Mouse (Mus musculus) spleen, postnatal 4 days (tissue): Measurements from ENCODE around the gene Srpk2.
"Not testable (repeated sequence)": the region's sequence is repeated elsewhere in the genome, so short reads cannot be mapped to it uniquely, and the experiment has no call there.

Source experiments
- DNase-seq, 2 experiments: peaks; one replicate each; pipeline ENCODE4 v3.0.0; 2022; ENCODE audit warnings: low spot score in 2 of 2

Gene Srpk2

DNA sequence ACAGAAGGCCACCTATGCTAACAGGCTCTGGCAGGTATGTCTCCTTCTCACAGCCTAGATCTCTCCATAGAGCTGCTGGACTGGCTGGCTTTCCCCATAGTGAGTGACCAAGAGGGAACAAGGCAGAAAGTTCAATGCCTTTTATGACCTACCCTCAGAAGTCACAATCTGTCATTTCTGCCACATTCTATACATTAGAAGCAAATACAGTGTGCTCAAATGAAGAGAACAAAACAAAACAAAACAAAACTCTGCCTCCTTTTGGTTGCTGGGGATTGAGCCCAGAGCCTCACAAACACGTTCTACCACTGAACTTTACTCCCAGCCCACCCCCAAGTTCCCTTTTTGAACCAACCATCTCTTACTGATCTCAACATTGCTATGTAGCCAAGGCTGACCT, at the start of gene Srpk2:
Gene Srpk2 (minus strand): TSS at position 101 of the 400 bp plus-strand sequence.
- no peak for DNase-seq

DNA sequence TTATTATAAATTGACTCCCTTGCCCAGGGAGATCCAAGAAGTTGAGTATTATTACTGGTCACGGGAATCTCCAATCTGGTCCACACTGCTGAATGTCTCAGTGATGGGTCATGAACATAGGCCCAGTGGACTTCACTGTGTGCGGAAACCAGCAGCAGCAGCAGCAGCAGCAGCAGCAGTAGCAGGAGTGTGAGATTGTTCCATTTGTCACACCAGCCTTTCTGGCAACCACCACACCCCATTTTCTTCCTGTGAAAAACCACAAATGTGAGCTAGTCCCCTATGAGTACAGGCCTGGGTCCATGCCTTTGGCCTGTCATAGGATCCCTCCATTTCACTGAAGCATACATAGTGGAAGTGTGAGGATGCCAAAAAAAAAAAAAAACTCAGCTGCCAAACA, 37.5 kb upstream of the Srpk2 start:
- DNase-seq = no peak

DNA sequence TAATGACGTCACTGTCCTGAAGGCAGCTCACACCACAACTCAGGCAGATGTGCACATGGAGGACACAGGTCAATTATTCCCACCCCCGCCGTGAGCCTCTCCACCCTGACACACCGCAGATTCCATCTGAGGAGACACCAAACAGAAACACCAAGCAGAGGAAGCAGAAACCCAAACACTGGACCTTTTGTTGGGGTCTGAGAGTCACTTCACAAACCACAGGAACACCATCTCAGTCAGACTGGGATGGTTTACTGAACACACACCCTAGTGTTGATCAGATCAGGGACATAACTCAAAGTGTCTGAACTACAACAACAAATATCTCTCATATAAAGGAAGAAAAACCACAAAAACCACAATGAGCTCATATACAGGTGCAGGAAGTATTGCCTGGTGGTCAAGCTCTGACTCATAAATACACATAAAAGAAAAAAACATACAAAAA, 34.5 kb upstream of the Srpk2 start:
- DNase-seq = no peak

DNA sequence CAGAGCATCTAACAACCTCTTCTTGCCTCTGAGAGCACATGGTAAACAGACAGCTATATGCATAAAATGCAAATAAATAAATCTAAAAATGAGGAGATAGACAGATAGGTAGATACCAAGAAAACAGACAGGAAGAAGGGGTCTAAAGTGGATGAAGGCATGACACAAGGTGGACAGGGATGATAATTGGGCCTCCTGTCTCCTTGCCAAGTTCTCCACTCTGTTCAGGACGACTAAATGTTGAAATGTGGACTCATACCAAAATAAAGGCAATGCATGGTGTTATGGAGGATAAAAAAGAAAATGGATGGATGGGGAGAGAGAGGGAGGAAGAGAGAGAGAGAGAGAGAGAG, 33.7 kb upstream of the Srpk2 start:
- DNase-seq = no peak

DNA sequence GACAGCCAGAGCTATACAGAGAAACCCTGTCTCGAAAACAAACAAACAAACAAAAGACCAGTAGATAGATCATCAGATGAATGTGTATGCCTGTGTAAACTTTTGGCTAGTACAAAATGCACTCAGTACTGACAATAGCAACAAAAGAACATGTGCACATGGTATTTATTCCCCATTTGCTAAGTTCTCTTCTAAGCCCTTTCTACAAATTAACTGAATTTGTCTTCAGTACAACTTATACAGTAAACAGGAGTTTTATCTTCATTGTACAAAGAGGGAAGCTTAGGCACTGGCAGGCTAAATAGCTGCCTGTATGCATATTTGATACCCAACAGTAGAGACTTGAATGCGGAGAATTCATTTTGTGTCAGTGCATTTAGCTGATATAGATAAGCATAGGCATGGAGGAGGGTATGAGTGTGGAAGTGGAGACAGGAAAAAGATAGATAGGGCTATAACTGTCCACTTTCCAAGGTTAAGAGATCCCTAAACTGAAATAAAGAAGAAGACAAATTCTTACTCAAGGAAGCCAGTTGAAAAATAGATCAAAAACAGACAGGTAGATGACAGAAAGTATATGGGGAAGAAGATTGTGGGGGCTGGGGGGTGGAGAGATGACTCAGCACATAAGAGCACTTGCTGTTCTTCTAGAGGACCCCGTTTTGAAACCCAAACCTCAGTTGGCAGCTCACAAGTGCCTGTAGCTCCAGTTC, 33.2 kb upstream of the Srpk2 start:
- DNase-seq = no peak

DNA sequence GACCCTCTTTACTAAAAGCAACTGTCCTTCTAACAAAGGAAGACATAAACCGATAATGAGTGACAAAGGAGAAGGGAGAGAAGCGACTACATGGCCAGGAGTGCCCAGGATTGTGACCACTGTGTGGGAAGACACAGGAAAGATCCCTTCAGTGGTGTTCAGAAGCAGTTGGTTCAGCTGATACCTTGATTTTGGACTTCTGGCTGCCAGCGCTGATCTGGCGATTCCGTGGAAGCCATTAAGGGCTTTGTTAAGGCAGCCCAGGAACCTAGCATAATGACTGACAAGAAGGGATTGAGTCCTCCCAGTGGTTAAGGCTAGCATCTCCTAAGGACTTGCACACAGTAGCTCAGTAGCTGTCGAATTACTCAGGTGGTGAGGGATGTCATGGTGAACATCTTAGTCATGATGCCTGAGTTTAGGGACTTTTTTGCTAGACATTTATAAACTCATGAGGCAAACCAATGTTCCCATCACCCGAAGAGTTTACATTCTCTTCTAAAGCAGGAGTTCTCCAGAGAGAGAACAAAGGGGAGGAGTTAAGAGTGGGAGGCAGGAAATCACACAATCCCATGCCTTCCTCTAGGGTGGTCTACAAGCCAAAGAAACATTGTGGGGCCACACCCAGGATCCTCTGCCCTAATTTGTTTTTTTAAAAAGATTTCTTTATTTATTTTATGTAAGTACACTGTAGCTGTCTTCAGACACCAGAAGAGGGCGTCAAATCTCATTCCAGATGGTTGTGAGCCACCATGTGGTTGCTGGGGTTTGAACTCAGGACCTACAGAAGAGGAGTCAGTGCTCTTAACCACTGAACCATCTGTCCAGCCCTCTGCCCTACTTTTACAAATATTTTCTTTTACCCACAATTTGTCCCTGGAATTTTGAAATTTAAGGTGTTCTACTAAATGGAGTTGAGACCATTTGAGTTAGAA, 29.3 kb upstream of the Srpk2 start:
- no peak for DNase-seq

DNA sequence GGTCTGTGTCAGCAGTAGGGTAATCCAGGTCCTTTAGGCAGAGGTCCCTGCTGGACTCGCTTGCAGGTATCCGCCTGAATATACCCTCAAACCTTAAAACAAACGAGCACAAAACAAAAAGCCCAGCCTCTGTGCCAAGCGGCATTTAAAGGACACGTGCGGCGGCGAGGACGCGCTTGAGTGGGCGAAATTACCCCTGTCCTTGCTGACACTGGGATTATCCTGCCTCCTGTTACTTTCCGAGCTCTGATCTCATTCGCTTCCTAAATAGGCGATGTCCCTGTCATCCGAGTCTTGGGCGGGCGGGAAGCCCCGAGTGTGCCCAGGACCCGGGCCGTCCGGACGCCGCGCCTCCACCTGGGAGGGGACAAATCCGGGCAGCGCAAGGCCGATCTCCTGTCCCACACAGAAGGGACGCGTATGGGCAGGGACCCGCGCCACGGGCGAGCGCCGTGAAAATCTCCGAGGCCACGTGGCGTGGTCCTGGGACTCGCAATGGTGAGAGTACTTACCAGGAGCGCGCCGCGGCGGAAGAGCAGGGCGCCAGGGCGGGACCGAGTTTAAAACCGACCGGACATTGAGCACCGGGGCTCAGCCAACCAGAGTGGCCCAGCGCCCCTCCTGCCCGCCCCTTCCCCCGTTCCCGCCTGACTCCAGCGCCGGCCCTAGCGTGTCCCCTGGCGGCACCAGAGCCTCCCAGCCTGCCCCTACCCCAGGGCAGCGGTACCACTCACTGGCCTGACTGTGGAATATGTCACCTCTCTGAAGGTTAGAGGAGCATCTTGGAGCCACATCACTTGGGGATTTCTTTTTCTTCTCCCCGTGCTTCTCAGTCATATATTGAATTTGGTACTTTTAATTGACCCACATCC, 27.9 kb upstream of the Srpk2 start:
- peak; percentile 80 to 88 for DNase-seq

DNA sequence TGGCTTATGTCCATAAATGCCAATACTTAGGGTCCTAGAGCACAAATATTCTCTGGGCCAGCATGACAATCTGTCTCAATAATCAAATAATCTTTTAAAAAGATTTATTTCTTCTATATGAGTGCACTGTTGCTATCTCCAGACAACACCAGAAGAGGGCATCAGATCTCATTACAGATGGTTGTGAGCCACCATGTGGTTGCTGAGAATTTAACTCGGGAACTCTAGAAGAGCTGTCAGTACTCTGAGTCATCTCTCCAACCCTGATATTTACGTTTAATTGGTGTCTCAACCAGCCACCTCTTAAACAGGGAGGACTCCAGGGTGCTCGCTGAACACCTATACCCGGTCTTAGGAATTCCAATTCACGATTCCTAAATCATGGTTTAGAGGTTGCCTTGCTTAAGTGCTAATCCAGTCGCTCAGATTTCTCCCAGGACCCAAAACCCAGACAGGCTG, 27.3 kb upstream of the Srpk2 start:
- DNase-seq = not testable (repeated sequence)

DNA sequence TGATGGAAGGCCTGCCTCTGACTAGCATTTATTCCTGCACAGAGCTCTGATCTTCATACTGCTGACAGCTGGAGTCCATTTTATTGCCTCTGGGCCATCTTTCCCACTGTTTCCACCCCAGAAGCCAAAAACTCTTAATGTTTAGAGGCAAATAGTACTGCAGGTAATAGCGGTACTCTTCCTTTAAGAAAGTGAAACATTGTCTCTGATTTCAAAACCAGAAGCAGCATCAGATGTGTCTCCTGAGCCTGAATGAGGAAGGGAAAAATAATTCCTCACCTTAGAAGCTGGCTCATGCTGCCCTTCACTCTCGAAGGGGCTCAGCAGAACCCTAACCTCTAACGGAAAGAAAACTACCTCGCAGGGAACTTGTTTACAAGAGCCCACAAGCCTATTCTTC, 26.8 kb upstream of the Srpk2 start:
- no peak for DNase-seq

DNA sequence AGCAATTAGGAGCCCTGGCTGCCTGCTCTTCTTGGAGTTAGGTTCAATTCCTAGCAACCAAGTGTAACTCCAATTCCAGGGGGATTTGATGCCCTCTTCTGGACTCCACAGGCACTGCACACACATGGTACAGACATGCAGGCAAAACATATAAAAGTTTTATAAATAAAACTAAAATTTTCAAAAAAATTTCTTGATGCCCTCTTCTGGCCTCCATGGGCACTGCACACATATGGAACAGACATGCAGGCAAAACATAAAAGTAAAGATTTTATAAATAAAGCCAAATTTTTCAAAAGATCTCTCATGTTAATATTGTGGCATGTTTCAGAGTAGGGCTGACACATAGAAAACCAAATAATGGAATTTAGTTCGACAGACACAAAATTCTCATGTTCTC, 25.2 kb upstream of the Srpk2 start:
- peak in 1 of 2 experiments; percentile 30 for DNase-seq

DNA sequence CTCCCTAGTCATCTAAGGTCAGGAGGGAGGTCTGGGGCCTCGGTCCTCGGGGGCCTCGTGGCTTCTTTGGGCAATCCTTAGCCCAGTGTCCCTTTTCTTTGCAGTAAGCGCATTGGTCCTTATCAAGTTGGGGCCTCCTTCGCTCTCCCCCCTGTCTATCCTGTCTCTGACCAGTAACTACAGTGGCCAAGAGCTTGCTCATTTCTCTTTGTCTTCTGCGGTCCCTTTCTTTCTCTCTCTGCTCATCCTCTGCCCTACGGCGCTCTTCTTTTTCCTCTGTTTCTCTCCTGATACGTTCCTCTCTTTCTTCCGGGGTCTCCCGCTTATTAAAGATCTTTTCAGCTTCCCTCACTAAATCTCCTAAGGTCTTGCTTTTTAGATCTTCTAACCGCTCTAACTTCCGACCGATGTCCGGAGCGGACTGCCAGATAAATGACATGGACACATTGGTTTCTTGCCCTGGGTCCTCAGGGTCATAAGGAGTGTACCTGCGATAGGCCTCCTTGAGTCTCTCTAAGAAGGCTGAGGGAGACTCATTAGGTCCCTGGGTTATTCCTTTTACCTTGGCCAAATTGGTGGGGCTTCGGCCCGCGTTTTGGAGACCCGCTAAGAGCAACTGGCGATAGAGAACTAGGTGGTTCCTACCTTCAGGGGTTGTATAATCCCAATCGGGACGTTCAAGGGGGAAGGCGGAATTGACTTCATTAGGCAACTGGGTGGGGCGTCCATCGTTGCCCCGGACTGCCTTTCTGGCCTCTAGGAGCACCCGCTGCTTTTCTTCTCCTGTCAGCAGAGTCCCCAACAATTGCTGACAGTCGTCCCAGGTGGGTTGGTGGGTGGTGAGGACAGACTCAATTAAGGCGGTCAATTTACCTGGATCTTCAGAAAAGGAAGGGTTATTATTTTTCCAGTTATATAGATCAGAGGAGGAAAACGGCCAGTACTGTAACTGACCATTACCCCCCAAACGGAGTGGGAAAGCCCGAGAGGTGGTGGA, 22.5 kb upstream of the Srpk2 start:
- DNase-seq = peak in 1 of 2 experiments; percentile 59

DNA sequence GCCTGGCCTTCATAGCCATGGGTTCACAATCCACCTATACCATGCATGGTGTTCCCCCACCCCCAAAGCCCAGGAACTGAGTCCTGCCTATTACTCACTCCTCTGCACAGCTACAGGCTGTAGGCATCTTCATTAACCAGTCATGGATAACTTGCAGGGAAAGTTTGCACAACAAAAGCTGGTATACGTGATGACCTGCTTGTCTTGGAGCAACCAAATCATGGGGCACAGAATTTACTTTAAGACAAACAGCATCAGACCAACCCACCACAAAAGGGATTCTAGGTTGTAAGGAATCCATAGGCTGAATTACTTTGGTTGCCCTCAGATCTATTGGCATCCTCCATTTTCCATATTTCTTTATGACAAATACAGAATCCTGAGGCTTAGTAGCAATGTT, 13.0 kb upstream of the Srpk2 start:
- no peak for DNase-seq

DNA sequence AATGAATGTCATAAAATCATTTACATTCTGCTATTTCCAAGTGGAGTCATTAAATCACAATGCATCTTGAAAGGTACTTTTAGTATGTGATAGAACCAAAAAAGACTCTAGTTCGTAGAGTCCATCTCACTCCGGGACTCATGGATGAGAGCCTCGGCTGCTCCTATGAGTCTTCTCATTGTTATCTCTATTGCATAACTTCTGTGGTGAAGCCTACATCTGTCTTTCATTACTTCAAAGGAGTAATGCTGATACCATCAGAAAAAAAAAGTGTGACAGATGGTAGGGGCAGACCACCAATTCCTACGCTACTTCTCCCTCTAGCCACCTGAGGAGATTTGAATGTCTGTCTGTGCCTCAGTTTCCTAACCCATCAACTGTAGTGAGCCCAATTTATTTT, 986 bp downstream of the Srpk2 start:
- no peak for DNase-seq

DNA sequence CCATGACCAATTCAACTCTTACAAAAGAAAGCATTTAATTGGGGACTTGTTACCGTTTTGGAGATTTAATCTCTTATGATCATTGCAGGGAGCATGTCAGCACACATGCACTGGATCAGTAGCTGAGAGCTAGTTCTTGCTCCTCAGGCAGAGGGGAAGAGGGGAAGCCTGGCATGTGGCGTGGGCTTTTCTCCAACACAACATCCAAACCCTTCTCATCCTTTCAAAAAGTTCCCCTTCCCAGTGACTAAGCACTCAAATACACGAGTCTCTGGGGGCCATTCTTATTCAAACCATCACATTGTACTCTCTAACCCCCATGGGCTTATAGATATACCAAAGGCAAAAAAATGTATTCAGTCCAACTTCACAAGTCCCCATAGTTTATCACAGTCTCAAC, 5.4 kb downstream of the Srpk2 start:
- no peak for DNase-seq

DNA sequence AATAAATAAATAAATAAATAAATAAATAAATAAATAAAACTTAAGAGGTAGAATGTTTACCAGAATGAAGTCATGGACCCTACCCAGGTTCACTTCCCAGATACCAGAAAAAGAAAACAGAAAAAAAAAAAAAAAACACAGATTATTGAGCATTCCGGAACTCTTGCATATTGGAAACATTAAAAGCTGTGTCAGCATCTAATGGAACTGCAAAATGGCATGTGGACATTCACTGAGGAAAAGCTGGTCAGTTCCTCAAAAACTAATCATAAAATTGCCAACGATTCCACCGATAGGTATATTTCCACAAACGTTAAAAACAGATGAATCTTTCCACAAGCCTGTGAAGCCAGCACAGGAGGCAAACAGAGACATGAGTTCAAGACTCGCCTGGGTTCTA, 6.5 kb downstream of the Srpk2 start:
- no peak for DNase-seq

DNA sequence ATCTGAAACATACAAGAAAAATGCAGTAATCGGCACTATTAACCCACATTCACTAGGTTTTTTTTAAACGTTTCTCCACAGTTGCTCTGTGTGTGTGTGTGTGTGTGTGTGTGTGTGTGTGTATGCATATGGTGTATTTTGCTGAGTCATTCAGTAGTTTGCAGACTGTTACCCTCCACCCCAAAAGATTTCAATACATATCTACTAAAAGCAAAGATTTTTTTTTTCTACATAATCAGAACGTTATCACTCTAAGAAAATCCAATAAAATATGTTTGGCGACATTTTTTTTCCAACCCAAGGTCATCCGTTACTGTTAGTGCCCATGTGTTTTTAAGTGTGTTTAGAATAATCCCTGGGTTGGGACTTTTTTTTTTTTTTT, 7.4 kb downstream of the Srpk2 start:
- DNase-seq = no peak

DNA sequence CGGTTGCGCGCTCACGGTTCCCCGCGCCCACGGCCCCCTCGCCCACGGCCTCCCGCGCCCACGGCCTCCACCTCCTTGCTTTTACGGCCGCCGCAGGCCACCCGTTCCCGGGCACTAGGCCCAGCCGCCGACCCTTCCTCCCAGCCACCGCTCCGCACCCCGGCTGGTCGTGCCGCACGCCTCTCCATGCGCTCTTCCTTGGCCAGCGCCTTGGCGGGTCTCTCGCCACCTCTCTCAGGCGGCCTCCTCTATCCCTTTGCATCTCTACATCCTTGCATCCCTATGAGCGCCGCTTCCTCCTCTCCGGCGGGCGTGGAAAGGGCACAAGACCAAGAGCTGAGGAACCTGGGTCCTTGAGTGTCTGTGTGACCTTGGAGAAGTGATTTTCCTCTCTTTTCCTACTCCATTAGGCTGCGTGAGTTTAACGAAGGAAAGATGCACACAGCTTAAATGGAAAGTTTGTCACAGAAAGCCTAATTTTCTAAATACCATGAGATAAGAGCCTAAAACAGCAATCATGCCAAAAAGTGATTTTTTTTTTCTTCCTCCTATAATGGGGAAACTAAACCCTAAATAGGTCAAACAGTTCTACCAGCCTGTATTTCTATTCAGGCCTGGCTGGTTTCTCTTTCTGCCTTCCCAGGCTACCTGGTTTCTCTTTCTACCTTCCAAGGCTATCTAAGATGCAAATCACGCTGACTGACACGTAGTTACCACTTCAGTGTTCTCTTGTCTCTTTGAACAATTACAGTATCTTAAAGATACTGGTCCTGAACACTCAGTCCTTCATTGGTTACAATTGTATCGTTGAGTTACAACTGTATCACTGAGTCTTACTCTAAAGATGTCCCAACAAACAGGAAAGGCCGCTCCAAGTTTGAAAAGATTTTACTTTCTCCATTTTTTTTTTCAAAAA, 8.0 kb downstream of the Srpk2 start:
- DNase-seq = peak in 1 of 2 experiments; percentile 63

DNA sequence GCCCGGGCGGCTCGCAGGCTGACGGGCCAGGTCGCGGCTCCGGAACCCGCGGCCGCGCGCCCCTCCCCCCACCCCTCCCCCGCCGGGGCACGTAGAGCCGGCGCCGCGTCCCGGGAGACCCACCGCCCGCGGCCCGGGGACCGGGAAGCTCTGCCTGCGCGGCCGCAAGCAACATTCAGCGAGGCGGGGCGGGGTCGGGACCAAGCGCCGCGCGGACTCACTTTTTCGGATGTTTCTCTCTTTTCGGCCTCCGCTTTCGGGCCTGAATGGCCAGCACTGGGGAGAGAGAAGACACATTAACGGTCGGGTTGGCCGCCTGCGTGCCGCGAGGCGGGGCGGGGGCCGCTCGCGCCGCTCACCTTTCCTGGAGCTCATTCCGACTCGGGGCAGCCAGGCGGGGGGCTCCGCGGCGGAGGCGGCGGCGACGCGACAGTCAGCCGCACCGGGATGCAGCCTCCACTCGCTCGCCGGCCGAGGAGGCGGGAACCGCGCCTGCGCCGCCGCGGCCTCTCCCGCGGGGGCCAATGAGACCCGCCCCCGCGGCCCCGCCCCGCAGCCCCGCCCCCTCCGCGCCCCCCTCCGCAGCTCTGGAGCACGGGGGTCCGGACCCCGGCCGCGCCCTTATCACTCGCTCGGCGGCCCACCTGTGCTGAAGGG, 8.8 kb downstream of the Srpk2 start:
- peak; percentile 24 to 69 for DNase-seq
